Mouse (Mus musculus): Measurements from ENCODE around the gene Lrp1. TPM values are rescaled to one million over a fixed set of nuclear protein-coding genes. Genes with fewer than 3 reads are reported as not detected.

Gene Lrp1
- total RNA-seq, 2 experiments from 2014 or later = 341 to 357 TPM

GRCm38 (mm10) chr10:127642772-127643552, 22.0 kb upstream of the Lrp1 start, which contains the start of gene Stat6:
Gene Stat6 (plus strand): TSS chr10:127642986.
- no peak for TF ChIP-seq CTCF (IDR thresholded peaks at IDR 0.05)
- intact Hi-C loops (cut with DNase I) = loop anchor here (2.0 to 5.0 kb wide), 2 partner anchors 32 to 364 kb away; partner anchors contain the start of gene Hsd17b6
- Histone ChIP-seq H3K4me3 (peak within 1 kb of the TSS; percentile 51), H3K27ac (peak within 1 kb of the TSS; percentile 87)
- DNase-seq (ENCODE audit: extremely low spot score in 1 of 2, low spot score in 2 of 2) = no peak

- peak; percentile 85 to 89 for DNase-seq (ENCODE audit: extremely low spot score in 1 of 2, low spot score in 2 of 2)
- peak; percentile 97 for TF ChIP-seq CTCF (IDR thresholded peaks at IDR 0.05)
- H3K27ac ChIP-seq = peak overlapping the region; percentile 87
- H3K4me3 ChIP-seq = peak overlapping the region; percentile 51
- intact Hi-C loops (cut with DNase I) = loop anchor here (2.0 to 5.0 kb wide), 4 partner anchors 33 to 365 kb away; partner anchors contain the start of genes Hsd17b6 and Zbtb39
These were observed 21.2 kb upstream of the Lrp1 start for GRCm38 (mm10) chr10:127641861-127642771.

- Histone ChIP-seq H3K4me3 (no peak overlapping the region), H3K27ac (no peak overlapping the region)
- intact Hi-C loops (cut with DNase I) = loop anchor here (2.0 to 5.0 kb wide), 3 partner anchors 98 to 367 kb away; partner anchors contain the start of genes Hsd17b6 and Zbtb39
- DNase-seq (ENCODE audit: extremely low spot score in 1 of 2, low spot score in 2 of 2) = no peak
- TF ChIP-seq CTCF (IDR thresholded peaks at IDR 0.05) = no peak
These were observed 19.5 kb upstream of the Lrp1 start for GRCm38 (mm10) chr10:127640421-127640820.

GRCm38 (mm10) chr10:127632668-127633271, 11.8 kb upstream of the Lrp1 start:
- no peak overlapping the region for H3K4me3 ChIP-seq
- intact Hi-C loops (cut with DNase I) = no loop called here
- no peak for DNase-seq (ENCODE audit: extremely low spot score in 1 of 2, low spot score in 2 of 2)
- H3K27ac ChIP-seq = no peak overlapping the region
- no peak for TF ChIP-seq CTCF (IDR thresholded peaks at IDR 0.05)

- Histone ChIP-seq H3K27ac (no peak overlapping the region), H3K4me3 (no peak overlapping the region)
- DNase-seq (ENCODE audit: extremely low spot score in 1 of 2, low spot score in 2 of 2) = no peak
- intact Hi-C loops (cut with DNase I) = no loop called here
- TF ChIP-seq CTCF (IDR thresholded peaks at IDR 0.05) = no peak
These were observed 10.6 kb upstream of the Lrp1 start for GRCm38 (mm10) chr10:127631261-127632214.

GRCm38 (mm10) chr10:127626433-127626832, 5.5 kb upstream of the Lrp1 start:
- intact Hi-C loops (cut with DNase I) = no loop called here
- Histone ChIP-seq H3K27ac (no peak overlapping the region), H3K4me3 (no peak overlapping the region)
- peak; percentile 71 for TF ChIP-seq CTCF (IDR thresholded peaks at IDR 0.05)
- DNase-seq (ENCODE audit: extremely low spot score in 1 of 2, low spot score in 2 of 2) = no peak

- intact Hi-C loops (cut with DNase I) = loop anchor here (2.0 to 5.0 kb wide), 2 partner anchors 47 to 561 kb away; partner anchors contain the start of genes Cdk4 and March9
- Histone ChIP-seq H3K27ac (no peak overlapping the region), H3K4me3 (no peak overlapping the region)
- DNase-seq (ENCODE audit: extremely low spot score in 1 of 2, low spot score in 2 of 2) = no peak
- peak; percentile 34 for TF ChIP-seq CTCF (IDR thresholded peaks at IDR 0.05)
These were observed 2.7 kb upstream of the Lrp1 start for GRCm38 (mm10) chr10:127623439-127624216.

- Histone ChIP-seq H3K4me3 (no peak overlapping the region), H3K27ac (no peak overlapping the region)
- TF ChIP-seq CTCF (IDR thresholded peaks at IDR 0.05) = no peak
- DNase-seq (ENCODE audit: extremely low spot score in 1 of 2, low spot score in 2 of 2) = no peak
- intact Hi-C loops (cut with DNase I) = loop anchor here (2.0 to 5.0 kb wide), 2 partner anchors 46 to 560 kb away; partner anchors contain the start of genes Cdk4 and March9
These were observed 1.7 kb upstream of the Lrp1 start for GRCm38 (mm10) chr10:127622661-127623060.

GRCm38 (mm10) chr10:127622057-127622392, 1.1 kb upstream of the Lrp1 start:
- Histone ChIP-seq H3K4me3 (peak overlapping the region; percentile 71), H3K27ac (peak overlapping the region; percentile 91)
- TF ChIP-seq CTCF (IDR thresholded peaks at IDR 0.05) = peak; percentile 52
- intact Hi-C loops (cut with DNase I) = loop anchor here (2.0 to 5.0 kb wide), 2 partner anchors 45 to 560 kb away; partner anchors contain the start of genes Cdk4 and March9
- peak in 1 of 2 experiments; percentile 56 for DNase-seq (ENCODE audit: extremely low spot score in 1 of 2, low spot score in 2 of 2)
